Mouse (Mus musculus): Measurements from ENCODE around the gene Ctnnd1. TPM values are rescaled to one million over a fixed set of nuclear protein-coding genes. Genes with fewer than 3 reads are reported as not detected.
A peak's percentile ranks its signal among the peaks of the same experiment; 100 is the strongest.

Ctnnd1 gene
- polyA plus RNA-seq, 1 experiment from 2014 or later = 34.5 TPM

- no peaks in the 10 kb centered on the region for H3K36me3 ChIP-seq (ENCODE audit: control insufficient read depth, insufficient read depth, low read length)
- TF ChIP-seq EP300 (optimal IDR thresholded peaks at IDR 0.05) = no peak
- peak; percentile 60 for TF ChIP-seq CTCF (IDR thresholded peaks at IDR 0.05; ENCODE audit: low read depth)
- no peaks in the 10 kb centered on the region for H3K4me1 ChIP-seq (replicated peaks; ENCODE audit: control insufficient read depth, insufficient read depth)
- DNase-seq (ENCODE audit: low spot score) = no peak
- no peak overlapping the region for H3K4me3 ChIP-seq (ENCODE audit: low read depth, low read length)
- H3K27ac ChIP-seq (replicated peaks) = no peak overlapping the region
- no peak overlapping the region for H3K9ac ChIP-seq (ENCODE audit: low read length)
- no peak overlapping the region for H3K4me2 ChIP-seq (replicated peaks; ENCODE audit: low read depth)
- no peaks in the 10 kb centered on the region for H3K9me3 ChIP-seq (ENCODE audit: control insufficient read depth, low read length)
- H3K27me3 ChIP-seq (ENCODE audit: control insufficient read depth, insufficient read depth, low read length) = no peaks in the 10 kb centered on the region
- ATAC-seq (ENCODE audit: low FRiP score, low TSS enrichment) = no peak
Observed at GRCm38 (mm10) chr2:84653354-84653753, 2.8 kb upstream of the Ctnnd1 start.

GRCm38 (mm10) chr2:84649674-84650073, 891 bp downstream of the Ctnnd1 start:
- peak; percentile 61; the same call in 1 of the 2 replicates for ATAC-seq (ENCODE audit: low FRiP score, low TSS enrichment)
- H3K27ac ChIP-seq (replicated peaks) = peak overlapping the region; percentile 98
- H3K4me3 ChIP-seq (ENCODE audit: low read depth, low read length) = peak overlapping the region; percentile 71
- DNase-seq (ENCODE audit: low spot score) = peak; percentile 73
- peak overlapping the region; percentile 49 for H3K4me2 ChIP-seq (replicated peaks; ENCODE audit: low read depth)
- H3K27me3 ChIP-seq (ENCODE audit: control insufficient read depth, insufficient read depth, low read length) = no peaks in the 10 kb centered on the region
- peak overlapping the region; percentile 86 for H3K9ac ChIP-seq (ENCODE audit: low read length)
- 0% methylated on average over 10 of the region's 10 CpGs for WGBS
- TF ChIP-seq CTCF (IDR thresholded peaks at IDR 0.05; ENCODE audit: low read depth) = no peak
- TF ChIP-seq EP300 (optimal IDR thresholded peaks at IDR 0.05) = no peak
- no peaks in the 10 kb centered on the region for H3K4me1 ChIP-seq (replicated peaks; ENCODE audit: control insufficient read depth, insufficient read depth)
- H3K36me3 ChIP-seq (ENCODE audit: control insufficient read depth, insufficient read depth, low read length) = no peaks in the 10 kb centered on the region
- no peaks in the 10 kb centered on the region for H3K9me3 ChIP-seq (ENCODE audit: control insufficient read depth, low read length)

GRCm38 (mm10) chr2:84648369-84648768, 2.2 kb downstream of the Ctnnd1 start:
- DNase-seq (ENCODE audit: low spot score) = no peak
- TF ChIP-seq EP300 (optimal IDR thresholded peaks at IDR 0.05) = no peak
- TF ChIP-seq CTCF (IDR thresholded peaks at IDR 0.05; ENCODE audit: low read depth) = peak; percentile 50
- WGBS = 15% methylated on average over 6 of the region's 6 CpGs

GRCm38 (mm10) chr2:84647051-84647568, 3.5 kb downstream of the Ctnnd1 start:
- no peaks in the 10 kb centered on the region for H3K27me3 ChIP-seq (ENCODE audit: control insufficient read depth, insufficient read depth, low read length)
- H3K9me3 ChIP-seq (ENCODE audit: control insufficient read depth, low read length) = no peaks in the 10 kb centered on the region
- peak overlapping the region; percentile 49 for H3K4me2 ChIP-seq (replicated peaks; ENCODE audit: low read depth)
- no peak for TF ChIP-seq CTCF (IDR thresholded peaks at IDR 0.05; ENCODE audit: low read depth)
- TF ChIP-seq EP300 (optimal IDR thresholded peaks at IDR 0.05) = no peak
- DNase-seq (ENCODE audit: low spot score) (no peak), ATAC-seq (ENCODE audit: low FRiP score, low TSS enrichment) (no peak)
- peak overlapping the region; percentile 71 for H3K4me3 ChIP-seq (ENCODE audit: low read depth, low read length)
- WGBS = 72% methylated on average over 6 of the region's 6 CpGs
- no peaks in the 10 kb centered on the region; the same call in 1 of the 2 replicates for H3K4me1 ChIP-seq (replicated peaks; ENCODE audit: control insufficient read depth, insufficient read depth)
- no peaks in the 10 kb centered on the region for H3K36me3 ChIP-seq (ENCODE audit: control insufficient read depth, insufficient read depth, low read length)
- 0 out of 2 replicates have a peak overlapping the region, but pooled peaks have one; percentile 13 for H3K9ac ChIP-seq (ENCODE audit: low read length)
- no peak overlapping the region; the same call in 1 of the 2 replicates for H3K27ac ChIP-seq (replicated peaks)

More at GRCm38 (mm10) chr2:84648369-84648768, 2.2 kb downstream of the Ctnnd1 start:
- Histone ChIP-seq H3K4me1 (replicated peaks; ENCODE audit: control insufficient read depth, insufficient read depth) (no peaks in the 10 kb centered on the region), H3K27ac (replicated peaks) (no peak overlapping the region), H3K4me3 (ENCODE audit: low read depth, low read length) (peak overlapping the region; percentile 71), H3K27me3 (ENCODE audit: control insufficient read depth, insufficient read depth, low read length) (no peaks in the 10 kb centered on the region), H3K9ac (ENCODE audit: low read length) (peak overlapping the region; percentile 53), H3K9me3 (ENCODE audit: control insufficient read depth, low read length) (no peaks in the 10 kb centered on the region), H3K36me3 (ENCODE audit: control insufficient read depth, insufficient read depth, low read length) (no peaks in the 10 kb centered on the region), H3K4me2 (replicated peaks; ENCODE audit: low read depth) (peak overlapping the region; percentile 49)
- no peak for ATAC-seq (ENCODE audit: low FRiP score, low TSS enrichment)

- DNase-seq (ENCODE audit: low spot score) = no peak
- Histone ChIP-seq H3K27ac (replicated peaks) (no peak overlapping the region), H3K4me1 (replicated peaks; ENCODE audit: control insufficient read depth, insufficient read depth) (peaks cover 1% of the 10 kb centered on the region; the same call in 1 of the 2 replicates), H3K9me3 (ENCODE audit: control insufficient read depth, low read length) (no peaks in the 10 kb centered on the region), H3K9ac (ENCODE audit: low read length) (no peak overlapping the region), H3K36me3 (ENCODE audit: control insufficient read depth, insufficient read depth, low read length) (no peaks in the 10 kb centered on the region), H3K4me2 (replicated peaks; ENCODE audit: low read depth) (no peak overlapping the region), H3K27me3 (ENCODE audit: control insufficient read depth, insufficient read depth, low read length) (no peaks in the 10 kb centered on the region), H3K4me3 (ENCODE audit: low read depth, low read length) (no peak overlapping the region)
- 28% methylated on average over 1 of the region's 1 CpGs for WGBS
- ATAC-seq (ENCODE audit: low FRiP score, low TSS enrichment) = no peak
- TF ChIP-seq EP300 (optimal IDR thresholded peaks at IDR 0.05) = no peak
- TF ChIP-seq CTCF (IDR thresholded peaks at IDR 0.05; ENCODE audit: low read depth) = no peak
Observed at GRCm38 (mm10) chr2:84646138-84646537, 4.4 kb downstream of the Ctnnd1 start.

- DNase-seq (ENCODE audit: low spot score) (no peak), ATAC-seq (ENCODE audit: low FRiP score, low TSS enrichment) (no peak)
- Histone ChIP-seq H3K36me3 (ENCODE audit: control insufficient read depth, insufficient read depth, low read length) (no peaks in the 10 kb centered on the region), H3K9me3 (ENCODE audit: control insufficient read depth, low read length) (no peaks in the 10 kb centered on the region), H3K27me3 (ENCODE audit: control insufficient read depth, insufficient read depth, low read length) (no peaks in the 10 kb centered on the region), H3K4me1 (replicated peaks; ENCODE audit: control insufficient read depth, insufficient read depth) (peaks cover 19% of the 10 kb centered on the region), H3K4me2 (replicated peaks; ENCODE audit: low read depth) (no peak overlapping the region), H3K27ac (replicated peaks) (0 out of 2 replicates have a peak overlapping the region, but pooled peaks have one; percentile 40), H3K9ac (ENCODE audit: low read length) (no peak overlapping the region), H3K4me3 (ENCODE audit: low read depth, low read length) (no peak overlapping the region)
- TF ChIP-seq CTCF (IDR thresholded peaks at IDR 0.05; ENCODE audit: low read depth) (no peak), EP300 (optimal IDR thresholded peaks at IDR 0.05) (no peak)
Observed at GRCm38 (mm10) chr2:84640833-84641232, 9.7 kb downstream of the Ctnnd1 start.
